Mouse (Mus musculus): ENCODE measurements around the gene Nras.

DNA sequence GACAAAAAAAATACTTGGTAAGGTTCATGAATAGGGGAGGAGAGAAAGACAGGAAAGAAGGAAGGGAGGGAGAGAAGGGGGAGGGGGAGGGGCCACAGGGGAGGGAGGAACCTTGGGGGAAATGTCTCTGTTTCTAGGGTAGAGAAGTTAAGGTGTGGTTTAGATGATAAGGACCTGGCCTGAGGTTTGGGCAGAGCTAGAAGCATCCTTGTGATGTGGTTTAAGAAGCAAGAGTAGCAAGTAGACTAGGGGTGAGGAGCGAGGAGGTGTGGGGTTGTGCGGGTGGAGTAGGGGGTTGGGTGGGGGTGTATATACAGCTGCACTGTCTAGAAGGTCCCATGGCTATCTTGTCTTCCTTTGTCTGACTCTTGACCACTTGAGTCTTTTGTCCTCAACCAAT, 33.7 kb downstream of the Nras start:
- no peak for TF ChIP-seq ZC3H11A (IDR thresholded peaks at IDR 0.05; ENCODE audit: borderline replicate concordance, low read depth, low read length)
- TF ChIP-seq MAFK (IDR thresholded peaks at IDR 0.05; ENCODE audit: insufficient read depth, low read depth, low read length): no peak
